Mouse (Mus musculus) ES-E14 (cell line): ENCODE data around the gene Pax8.

Source experiments
- CHD2 ChIP-seq: IDR thresholded peaks from 2 replicates; pipeline ENCODE4 v1.6.1; 2014; ENCODE audit warnings: mild to moderate bottlenecking, low read depth, low read length, inconsistent platforms
- HCFC1 ChIP-seq: IDR thresholded peaks from 2 replicates; pipeline ENCODE4 v1.6.1; 2012; ENCODE audit warnings: low read length, inconsistent platforms, borderline replicate concordance; ENCODE audit not compliant: insufficient read depth
- ZNF384 ChIP-seq: IDR thresholded peaks from 2 replicates; pipeline ENCODE4 v1.6.1; 2012; ENCODE audit warnings: low read depth, low read length, inconsistent platforms

DNA sequence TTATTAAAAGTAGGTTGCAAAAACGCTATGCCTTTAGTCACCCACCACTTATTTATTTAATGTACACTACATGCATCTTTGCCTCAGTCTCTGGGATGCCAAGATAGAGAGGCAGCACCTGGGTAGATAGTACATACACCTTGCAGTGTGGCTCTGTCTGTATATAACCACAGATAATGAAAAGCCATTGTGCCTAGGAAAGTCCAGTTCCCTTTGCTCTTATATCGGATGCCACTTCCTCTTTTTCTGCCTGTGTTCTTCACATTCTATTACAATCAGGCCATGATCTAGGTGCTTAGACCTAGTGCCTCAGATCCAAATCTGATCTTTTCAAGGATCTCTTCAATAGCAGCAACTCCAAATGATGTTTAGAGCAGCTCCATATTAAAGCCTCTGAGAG lies 49.8 kb downstream of the Pax8 start:
- no peak for TF ChIP-seq HCFC1
- no peak for TF ChIP-seq ZNF384
- no peak for TF ChIP-seq CHD2
